Mouse (Mus musculus) Muller cell, postnatal 12 days (primary cell): Measurements from ENCODE around the gene Paics.
"Not testable (repeated sequence)": the region's sequence is repeated elsewhere in the genome, so short reads cannot be mapped to it uniquely, and the experiment has no call there.

Source experiments
- DNase-seq: peaks from one replicate; pipeline ENCODE4 v3.0.0-alpha.2; 2015; ENCODE audit errors: inconsistent ontology term

Paics gene

GRCm38 (mm10) chr5:76950343-76951105 is 583 bp upstream of the Paics start:
- no peak for DNase-seq

GRCm38 (mm10) chr5:76952112-76953040 is 1.3 kb downstream of the Paics start:
- DNase-seq, result peak; percentile 22

GRCm38 (mm10) chr5:76953794-76954193 is 2.7 kb downstream of the Paics start:
- DNase-seq, result no peak

GRCm38 (mm10) chr5:76954271-76954900 is 3.3 kb downstream of the Paics start:
- DNase-seq, result no peak

- DNase-seq, result no peak
Measured at GRCm38 (mm10) chr5:76955474-76955873, 4.4 kb downstream of the Paics start.

- DNase-seq, result no peak
Measured at GRCm38 (mm10) chr5:76957954-76958353, 6.8 kb downstream of the Paics start.

GRCm38 (mm10) chr5:76959587-76959986 is 8.5 kb downstream of the Paics start:
- DNase-seq, result no peak

GRCm38 (mm10) chr5:76962545-76962944 is 11.4 kb downstream of the Paics start:
- no peak for DNase-seq

GRCm38 (mm10) chr5:76964651-76965050 is 13.5 kb downstream of the Paics start:
- DNase-seq, result no peak

GRCm38 (mm10) chr5:76969250-76969649 is 18.1 kb downstream of the Paics start:
- DNase-seq, result no peak

GRCm38 (mm10) chr5:76971115-76971514 is 20.0 kb downstream of the Paics start:
- not testable (repeated sequence) for DNase-seq

- no peak for DNase-seq
Measured at GRCm38 (mm10) chr5:76973488-76973887, 22.4 kb downstream of the Paics start.

- DNase-seq, result no peak
Measured at GRCm38 (mm10) chr5:76974207-76974553, 23.1 kb downstream of the Paics start.

GRCm38 (mm10) chr5:76974554-76975285 is 23.6 kb downstream of the Paics start, which contains the start of gene Srp72:
Gene Srp72, plus strand, starts transcription at chr5:76974683.
- DNase-seq, result peak; percentile 95

GRCm38 (mm10) chr5:76975736-76976135 is 24.6 kb downstream of the Paics start:
- DNase-seq, result no peak

GRCm38 (mm10) chr5:76984015-76984414 is 32.9 kb downstream of the Paics start:
- no peak for DNase-seq

GRCm38 (mm10) chr5:76990789-76991188 is 39.7 kb downstream of the Paics start:
- DNase-seq, result no peak

GRCm38 (mm10) chr5:76993174-76993814 is 42.2 kb downstream of the Paics start:
- no peak for DNase-seq

- DNase-seq, result no peak
Measured at GRCm38 (mm10) chr5:76998416-76998815, 47.3 kb downstream of the Paics start.

GRCm38 (mm10) chr5:77001192-77001591 is 50.1 kb downstream of the Paics start:
- no peak for DNase-seq
